Mouse (Mus musculus) kidney, postnatal 36 days (tissue): ENCODE data around the gene Tmem30b.
"Not testable (repeated sequence)": the region's sequence is repeated elsewhere in the genome, so short reads cannot be mapped to it uniquely, and the experiment has no call there.

Experiments
- DNase-seq, 2 experiments: peaks; one replicate each; pipeline ENCODE4 v3.0.0; 2021 to 2022; ENCODE audit warnings: mixed read lengths in 2 of 2

Gene Tmem30b

GRCm38 (mm10) chr12:73546086-73546711 is at the start of gene Tmem30b:
Tmem30b (minus strand) TSS chr12:73546392.
- peak; percentile 72 to 84 for DNase-seq

GRCm38 (mm10) chr12:73595226-73595625 is 49.0 kb upstream of the Tmem30b start:
- no peak for DNase-seq

GRCm38 (mm10) chr12:73594177-73594745 is 48.1 kb upstream of the Tmem30b start:
- no peak for DNase-seq

- DNase-seq: no peak
These were observed 47.0 kb upstream of the Tmem30b start for GRCm38 (mm10) chr12:73593021-73593798.

- DNase-seq: peak; percentile 84 to 89
These were observed 45.4 kb upstream of the Tmem30b start for GRCm38 (mm10) chr12:73591625-73592024.

- peak in 1 of 2 experiments; percentile 33 for DNase-seq
These were observed 44.6 kb upstream of the Tmem30b start for GRCm38 (mm10) chr12:73590627-73591276.

GRCm38 (mm10) chr12:73587262-73587661 is 41.1 kb upstream of the Tmem30b start:
- no peak for DNase-seq

GRCm38 (mm10) chr12:73585850-73586249 is 39.7 kb upstream of the Tmem30b start:
- DNase-seq: no peak

- peak in 1 of 2 experiments; percentile 33 for DNase-seq
These were observed 39.1 kb upstream of the Tmem30b start for GRCm38 (mm10) chr12:73585241-73585801.

- DNase-seq: peak; percentile 89 to 91
These were observed 38.5 kb upstream of the Tmem30b start, which contains the start of gene Prkch for GRCm38 (mm10) chr12:73584610-73585240. Prkch (plus strand) TSS chr12:73584796.

GRCm38 (mm10) chr12:73583813-73584609 is 37.8 kb upstream of the Tmem30b start:
- DNase-seq: peak; percentile 52 to 63

- DNase-seq: peak; percentile 30 to 39
These were observed 37.1 kb upstream of the Tmem30b start for GRCm38 (mm10) chr12:73583318-73583717.

GRCm38 (mm10) chr12:73580811-73581210 is 34.6 kb upstream of the Tmem30b start:
- no peak for DNase-seq

GRCm38 (mm10) chr12:73578141-73578540 is 31.9 kb upstream of the Tmem30b start:
- DNase-seq: no peak

- DNase-seq: peak in 1 of 2 experiments; percentile 34
These were observed 28.4 kb upstream of the Tmem30b start for GRCm38 (mm10) chr12:73574632-73575031.

- DNase-seq: no peak
These were observed 19.4 kb upstream of the Tmem30b start for GRCm38 (mm10) chr12:73565620-73565969.

GRCm38 (mm10) chr12:73564795-73565619 is 18.8 kb upstream of the Tmem30b start:
- DNase-seq: peak in 1 of 2 experiments; percentile 45

GRCm38 (mm10) chr12:73564176-73564575 is 18.0 kb upstream of the Tmem30b start:
- no peak for DNase-seq

- not testable (repeated sequence) for DNase-seq
These were observed 16.9 kb upstream of the Tmem30b start for GRCm38 (mm10) chr12:73563122-73563521.

- DNase-seq: peak in 1 of 2 experiments; percentile 58
These were observed 13.9 kb upstream of the Tmem30b start for GRCm38 (mm10) chr12:73560091-73560490.
